Mouse (Mus musculus) fibroblast of lung, adult 2 months (primary cell): ENCODE measurements around the gene Olfr1260.

Experiments used
- DNase-seq: peaks from one replicate; pipeline ENCODE4 v3.0.0-alpha.2; 2011; ENCODE audit warnings: low read depth

Gene Olfr1260

DNA sequence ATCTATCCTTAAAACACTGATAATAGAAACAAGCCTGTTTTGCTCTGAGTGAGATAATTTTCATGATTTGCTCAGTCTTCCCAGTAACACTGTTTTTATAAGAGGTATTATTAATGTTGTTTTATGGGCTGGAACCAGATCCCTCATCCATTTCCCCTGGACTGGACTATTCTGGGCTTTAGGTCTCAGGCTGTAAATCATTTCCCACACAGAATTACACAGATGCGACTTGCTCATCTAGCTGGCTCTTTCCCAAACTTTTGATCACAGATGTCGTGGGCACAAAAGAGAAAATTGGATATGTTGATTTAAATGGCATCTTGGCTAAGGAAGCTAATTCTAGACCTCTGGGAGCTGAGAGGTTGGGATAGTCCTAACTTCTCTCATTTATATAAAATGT is at the start of gene Olfr1260:
TSS of gene Olfr1260 (plus strand) at position 157 of the 400 bp plus-strand sequence.
- no peak for DNase-seq

DNA sequence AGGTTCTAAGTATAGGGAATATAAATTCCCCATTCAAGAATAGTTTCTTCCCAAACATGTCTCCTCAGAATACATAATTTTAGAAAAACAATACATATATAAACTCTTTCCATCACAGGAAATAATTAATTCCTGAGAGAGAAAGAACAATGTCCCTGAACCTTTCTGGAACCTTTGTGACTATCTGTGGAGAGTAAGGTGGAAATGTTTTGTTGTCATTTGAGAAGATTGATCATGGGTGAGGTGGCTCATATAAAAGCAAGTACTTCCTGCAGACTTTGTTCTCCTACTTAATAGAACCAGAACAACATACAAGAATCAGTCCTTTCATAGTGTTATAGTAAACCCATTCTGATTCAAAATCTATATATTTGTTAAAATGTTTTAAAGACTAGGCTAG is 47.1 kb upstream of the Olfr1260 start, which contains the start of gene Olfr1258:
TSS of gene Olfr1258 (plus strand) at position 301 of the 400 bp plus-strand sequence.
- DNase-seq: no peak

DNA sequence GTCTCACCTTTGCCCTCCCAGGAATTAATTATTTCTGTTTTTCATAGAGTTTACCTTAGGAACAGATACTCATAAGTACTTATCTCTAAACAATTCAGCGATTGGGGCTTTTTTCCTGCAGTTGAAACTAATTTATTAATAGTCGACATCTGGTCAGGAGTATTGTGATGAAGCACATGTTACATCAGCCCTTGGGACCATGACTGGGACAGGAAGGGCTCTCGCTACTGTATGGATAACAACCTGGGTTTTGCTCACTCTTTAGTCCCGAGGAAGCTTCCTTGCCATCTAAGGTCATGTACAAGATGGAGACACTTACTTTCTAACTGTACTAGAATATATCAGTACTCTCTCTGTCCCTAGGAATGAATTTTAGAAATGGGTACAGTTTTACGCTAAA is 25.6 kb upstream of the Olfr1260 start, which contains the start of gene Olfr1259:
TSS of gene Olfr1259 (minus strand) at position 101 of the 400 bp plus-strand sequence.
- no peak for DNase-seq

DNA sequence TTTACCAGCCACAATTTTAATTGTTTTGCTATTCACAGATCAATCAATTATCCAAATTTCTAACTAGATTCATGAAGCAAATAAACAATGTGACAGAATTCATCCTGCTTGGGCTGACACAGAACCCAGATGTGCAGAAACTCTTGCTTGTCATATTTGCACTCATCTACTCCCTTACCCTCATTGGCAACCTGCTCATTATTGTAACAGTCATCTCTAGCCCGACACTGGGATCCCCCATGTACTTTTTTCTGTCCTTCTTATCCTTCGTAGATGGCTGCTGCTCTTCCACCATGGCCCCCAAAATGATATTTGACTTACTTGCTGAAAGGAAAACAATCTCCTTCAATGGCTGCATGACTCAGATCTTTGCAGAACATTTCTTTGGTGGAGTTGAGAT is 3.6 kb downstream of the Olfr1260 start:
- DNase-seq: no peak

DNA sequence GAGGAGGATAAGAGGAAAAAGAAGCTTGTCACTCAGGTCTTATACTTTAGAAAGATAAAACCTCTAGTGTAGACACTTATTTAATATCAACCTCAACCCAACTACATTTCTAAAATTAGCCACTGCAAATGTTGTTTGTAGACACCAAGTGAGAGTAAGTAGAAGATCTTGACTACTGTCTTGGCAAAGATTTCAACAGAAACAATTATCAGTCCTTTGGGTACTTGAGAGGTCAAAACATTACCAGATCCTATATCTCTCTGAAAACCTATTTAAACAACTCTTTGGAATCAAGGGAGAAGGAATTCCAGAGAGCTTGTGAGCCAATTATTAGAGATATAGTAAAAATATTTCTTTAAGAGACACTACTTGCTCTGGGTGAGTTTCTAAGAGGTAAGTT is 16.8 kb downstream of the Olfr1260 start, which contains the start of gene Olfr1261:
TSS of gene Olfr1261 (plus strand) at position 301 of the 400 bp plus-strand sequence.
- no peak for DNase-seq

DNA sequence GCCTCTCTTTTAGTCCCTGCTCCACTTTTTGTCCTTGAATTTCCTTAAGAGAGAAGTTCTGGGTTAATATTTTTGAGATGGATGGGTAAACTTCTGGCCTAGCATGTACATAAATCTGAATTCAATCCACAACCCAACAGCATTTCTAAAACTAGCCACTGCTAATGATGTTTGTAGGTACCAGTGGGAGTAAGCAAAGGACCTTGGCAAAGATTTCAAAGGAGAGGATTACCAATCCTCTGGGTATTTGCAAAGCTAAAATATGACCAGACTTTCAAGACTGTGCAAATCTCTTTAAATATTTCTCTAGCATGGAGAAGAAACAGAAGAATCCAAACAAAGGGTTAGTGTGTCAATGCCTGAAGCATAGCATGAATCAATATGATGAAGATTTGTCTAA is 25.7 kb downstream of the Olfr1260 start, which contains the start of gene Olfr1262:
TSS of gene Olfr1262 (plus strand) at position 301 of the 400 bp plus-strand sequence.
- DNase-seq: no peak

DNA sequence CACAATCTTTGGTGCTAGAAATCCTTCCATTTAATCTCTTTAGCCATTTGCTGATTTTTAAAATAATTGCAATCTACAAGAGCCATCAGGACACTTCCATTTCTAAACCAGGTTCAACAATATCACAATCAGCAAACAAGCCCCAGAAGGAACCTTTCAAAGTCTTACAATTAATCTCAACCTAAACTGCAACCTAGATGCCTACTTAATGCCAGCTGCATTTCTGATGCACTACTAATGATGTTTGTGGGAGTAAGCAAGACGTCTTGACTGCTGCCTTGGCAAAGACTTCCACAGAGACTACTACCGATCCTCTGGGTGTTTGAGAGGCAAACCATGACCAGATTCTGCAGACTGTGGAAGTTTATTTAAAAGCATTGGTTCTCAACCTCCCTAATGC is 37.7 kb downstream of the Olfr1260 start, which contains the start of gene Olfr1263:
TSS of gene Olfr1263 (plus strand) at position 301 of the 400 bp plus-strand sequence.
- no peak for DNase-seq

DNA sequence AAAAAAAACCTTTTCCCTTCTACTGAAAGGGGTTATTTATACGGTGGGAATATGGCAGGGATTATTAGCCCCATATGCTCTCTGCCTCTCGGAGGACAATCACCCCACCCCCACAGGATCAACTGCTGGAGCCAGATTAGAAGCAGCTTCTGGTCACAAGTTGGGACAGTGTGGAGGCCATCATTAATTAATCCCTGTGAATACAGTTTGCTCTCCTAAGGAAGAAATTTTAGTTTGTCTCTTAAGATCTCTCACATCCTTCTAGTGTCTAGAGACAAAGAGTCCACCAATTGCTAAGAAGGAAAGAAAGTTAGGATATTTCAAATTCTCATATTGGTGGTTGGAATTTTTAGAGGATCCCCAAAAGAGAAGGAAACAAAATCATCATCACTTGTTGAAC is 51.3 kb downstream of the Olfr1260 start, which contains the start of gene Olfr1264:
TSS of gene Olfr1264 (minus strand) at position 101 of the 400 bp plus-strand sequence.
- DNase-seq: no peak
